Mouse (Mus musculus) common myeloid progenitor, adult 5-6 weeks (primary cell): ENCODE data around the gene Hlx. TPM values are rescaled to one million over a fixed set of nuclear protein-coding genes. Genes with fewer than 3 reads are reported as not detected.

Experiments
- total RNA-seq: library from RNA; stranded (forward); fragments of 200-1000, 187-1606 nt; gene quantifications from 2 replicates; pipeline ENCODE4 v1.2.3, GENCODE M21; 2017

Gene Hlx
- total RNA-seq, 1 experiment from 2014 or later: 10.8 TPM

Other genes with a start within 250 kb of the Hlx start
- gene Marc1, start 78.7 kb upstream of the Hlx start, total RNA-seq: not detected in 2 replicates
- gene Marc2, start 113.8 kb upstream of the Hlx start, total RNA-seq: 63.2 and 74.7 TPM in 2 replicates
- gene C130074G19Rik, start 150.6 kb upstream of the Hlx start, total RNA-seq: not detected in 2 replicates